14 mouse cellular contexts compared by ENCODE assay signal in genomic region chr17:4196793-4197448, GRCm38 (mm10).
DNase-seq lines count a peak whose midpoint lies in the region; ATAC-seq lines count a peak whose summit lies in the region.
"Had no signal": no experiment of that assay in that cellular context is flagged by ENCODE, and none has a peak within 500 bp of the region (broad histone marks: within the 10 kb centered on the region; RNA-seq: fewer than 3 reads in every experiment).

No protein-coding gene starts in this region.

- H3K9ac ChIP-seq in embryonic facial prominence, embryonic 14.5 days (ENCODE audit: low read depth, low read length) = no peak overlapping the region
- H3K9ac ChIP-seq in intestine, embryonic 16.5 days (ENCODE audit: low read depth, low read length) = no peak overlapping the region
- H3K9ac ChIP-seq in stomach, embryonic 14.5 days (replicated peaks; ENCODE audit: low read depth, low read length) = no peak overlapping the region
- H3K9ac ChIP-seq: hindbrain, embryonic 13.5 days; limb, embryonic 15.5 days; midbrain, embryonic 12.5 days had no signal

- no peaks in the 10 kb centered on the region for H3K4me1 ChIP-seq in embryonic facial prominence, embryonic 14.5 days (ENCODE audit: control insufficient read depth, insufficient read depth, low read length)
- no peaks in the 10 kb centered on the region for H3K4me1 ChIP-seq in embryonic facial prominence, embryonic 10.5 days
- peaks cover 13% of the 10 kb centered on the region; the same call in 1 of the 2 replicates for H3K4me1 ChIP-seq in intestine, embryonic 16.5 days (ENCODE audit: control insufficient read depth, insufficient read depth, low read length)
- peaks cover 12% of the 10 kb centered on the region for H3K4me1 ChIP-seq in stomach, embryonic 14.5 days (ENCODE audit: control insufficient read depth, insufficient read depth, low read length)
- H3K4me1 ChIP-seq: forebrain, embryonic 10.5 days; midbrain, embryonic 12.5 days had no signal

- no peaks in the 10 kb centered on the region for H3K9me3 ChIP-seq in embryonic facial prominence, embryonic 14.5 days (ENCODE audit: control insufficient read depth, low read length)
- H3K9me3 ChIP-seq in embryonic facial prominence, embryonic 10.5 days = no peaks in the 10 kb centered on the region
- H3K9me3 ChIP-seq in intestine, embryonic 16.5 days (ENCODE audit: control insufficient read depth, low read length) = no peaks in the 10 kb centered on the region
- H3K9me3 ChIP-seq in stomach, embryonic 14.5 days (ENCODE audit: control insufficient read depth, low read depth, low read length) = no peaks in the 10 kb centered on the region
- H3K9me3 ChIP-seq: forebrain, embryonic 10.5 days; hindbrain, embryonic 13.5 days; limb, embryonic 15.5 days; midbrain, embryonic 12.5 days had no signal

- no peaks in the 10 kb centered on the region for H3K36me3 ChIP-seq in embryonic facial prominence, embryonic 14.5 days (ENCODE audit: control insufficient read depth, insufficient read depth, low read length)
- H3K36me3 ChIP-seq in embryonic facial prominence, embryonic 10.5 days (replicated peaks) = no peaks in the 10 kb centered on the region
- H3K36me3 ChIP-seq in intestine, embryonic 16.5 days (ENCODE audit: control insufficient read depth, insufficient read depth, low read length) = no peaks in the 10 kb centered on the region
- no peaks in the 10 kb centered on the region for H3K36me3 ChIP-seq in stomach, embryonic 14.5 days (ENCODE audit: control insufficient read depth, insufficient read depth, low read length)
- H3K36me3 ChIP-seq: forebrain, embryonic 10.5 days; hindbrain, embryonic 13.5 days; limb, embryonic 15.5 days; midbrain, embryonic 12.5 days had no signal

- no peak overlapping the region for H3K4me2 ChIP-seq in embryonic facial prominence, embryonic 14.5 days (ENCODE audit: low read depth, low read length)
- no peak overlapping the region for H3K4me2 ChIP-seq in intestine, embryonic 16.5 days (ENCODE audit: low read depth, low read length)
- no peak overlapping the region for H3K4me2 ChIP-seq in stomach, embryonic 14.5 days (replicated peaks; ENCODE audit: low read depth, low read length)
- H3K4me2 ChIP-seq: hindbrain, embryonic 13.5 days; limb, embryonic 15.5 days; midbrain, embryonic 12.5 days had no signal

- 63% methylated on average over 8 of the region's 8 CpGs for WGBS in embryonic facial prominence, embryonic 14.5 days
- WGBS in embryonic facial prominence, embryonic 10.5 days = 75% methylated on average over 8 of the region's 8 CpGs
- WGBS in intestine, embryonic 16.5 days = 57% methylated on average over 8 of the region's 8 CpGs
- 48% methylated on average over 8 of the region's 8 CpGs for WGBS in stomach, embryonic 14.5 days

- H3K4me3 ChIP-seq in embryonic facial prominence, embryonic 14.5 days (ENCODE audit: low read depth, low read length) = no peak overlapping the region
- no peak overlapping the region for H3K4me3 ChIP-seq in embryonic facial prominence, embryonic 10.5 days
- H3K4me3 ChIP-seq in intestine, embryonic 16.5 days (ENCODE audit: low read length) = no peak overlapping the region
- H3K4me3 ChIP-seq in stomach, embryonic 14.5 days (ENCODE audit: low read depth, low read length) = no peak overlapping the region
- H3K4me3 ChIP-seq: forebrain, embryonic 10.5 days; hindbrain, embryonic 13.5 days; limb, embryonic 15.5 days; midbrain, embryonic 12.5 days had no signal

- ATAC-seq in embryonic facial prominence, embryonic 14.5 days (ENCODE audit: low read depth) = peak; percentile 67; the same call in 1 of the 2 replicates
- ATAC-seq in intestine, embryonic 16.5 days = peak; percentile 96
- peak; percentile 87 for ATAC-seq in stomach, embryonic 14.5 days (ENCODE audit: insufficient number of reproducible peaks, insufficient read depth, low FRiP score, low read depth)

- DNase-seq in embryonic facial prominence, embryonic 14.5 days (ENCODE audit: low spot score) = no peak
- DNase-seq in embryonic facial prominence, embryonic 10.5 days (ENCODE audit: low spot score) = no peak
- DNase-seq in kidney, postnatal 36 days = peak; percentile 31 to 33
- DNase-seq in ovary, adult 18-20 months (ENCODE audit: low spot score) = no peak
- no peak for DNase-seq in ovary, postnatal 36 days (ENCODE audit: low spot score)
- DNase-seq in thymus, postnatal 0 days (ENCODE audit: low spot score) = no peak
- DNase-seq: cerebellum, adult 11 months; embryo, embryonic 11 days had no signal

- H3K27ac ChIP-seq in embryonic facial prominence, embryonic 14.5 days (replicated peaks; ENCODE audit: low read depth, low read length) = no peak overlapping the region
- no peak overlapping the region for H3K27ac ChIP-seq in embryonic facial prominence, embryonic 10.5 days (replicated peaks)
- H3K27ac ChIP-seq in intestine, embryonic 16.5 days (ENCODE audit: low read length) = 0 out of 2 replicates have a peak overlapping the region, but pooled peaks have one; percentile 34
- peak overlapping the region; percentile 30; the same call in 1 of the 2 replicates for H3K27ac ChIP-seq in stomach, embryonic 14.5 days (ENCODE audit: low read length)
- H3K27ac ChIP-seq: forebrain, embryonic 10.5 days; hindbrain, embryonic 13.5 days; limb, embryonic 15.5 days; midbrain, embryonic 12.5 days had no signal

- no peaks in the 10 kb centered on the region for H3K27me3 ChIP-seq in embryonic facial prominence, embryonic 14.5 days (replicated peaks; ENCODE audit: control insufficient read depth, insufficient read depth, low read length)
- H3K27me3 ChIP-seq in embryonic facial prominence, embryonic 10.5 days (replicated peaks; ENCODE audit: low read depth, poor library complexity, severe bottlenecking) = no peaks in the 10 kb centered on the region
- no peaks in the 10 kb centered on the region for H3K27me3 ChIP-seq in intestine, embryonic 16.5 days (replicated peaks; ENCODE audit: control insufficient read depth, insufficient read depth, low read length)
- no peaks in the 10 kb centered on the region for H3K27me3 ChIP-seq in stomach, embryonic 14.5 days (ENCODE audit: control insufficient read depth, insufficient read depth, low read length)
- H3K27me3 ChIP-seq: hindbrain, embryonic 13.5 days; limb, embryonic 15.5 days; midbrain, embryonic 12.5 days had no signal

Comparison
In these comparisons a context has a peak if more than half of its experiments do, and no peak if none do; other contexts are left out.
1. DNase-seq: peak in kidney, postnatal 36 days (2 of 2); none in embryonic facial prominence, embryonic 14.5 days (single experiment), embryonic facial prominence, embryonic 10.5 days (single experiment), ovary, adult 18-20 months (single experiment), ovary, postnatal 36 days (single experiment) and thymus, postnatal 0 days (single experiment).
2. H3K27ac ChIP-seq: peak in intestine, embryonic 16.5 days (single experiment) and stomach, embryonic 14.5 days (single experiment); none in embryonic facial prominence, embryonic 14.5 days (single experiment) and embryonic facial prominence, embryonic 10.5 days (single experiment).
3. Peak in every context shown above with its lines, with median percentiles within 50 percentile points of each other: ATAC-seq.